Mouse (Mus musculus) MEL (cell line): ENCODE measurements at regions not wholly inside any gene's neighbourhood (a gene's known extent, or its start where the extent isn't known, plus 50 kb on each side); places are given as distances from the start of the nearest gene placed in this dataset.

ENCODE experiments used
- DNase-seq: peaks from one replicate; pipeline ENCODE4 v3.0.0; 2011; ENCODE audit warnings: low read depth, low spot score
- H3K27ac ChIP-seq: 2 replicates; pipeline ENCODE4 v1.5.1; 2012; ENCODE audit warnings: low read depth, mild to moderate bottlenecking, control low read depth, low read length, moderate library complexity; ENCODE audit not compliant: control insufficient read depth
- H3K27me3 ChIP-seq, 2 experiments: fragments of 150-350 bp in 1 of 2; sonication (generic) in 1 of 2; 2 replicates each; pipeline ENCODE4 v1.6.1; 2012; ENCODE audit warnings: low read length in 2 of 2, mild to moderate bottlenecking in 2 of 2, improper control_type of control experiment in 1 of 2, moderate library complexity in 1 of 2; ENCODE audit not compliant: insufficient read depth in 2 of 2, control insufficient read depth in 1 of 2
- H3K36me3 ChIP-seq, 2 experiments: 2 replicates each; pipeline ENCODE4 v1.6.1; 2012 to 2014; ENCODE audit warnings: low read length in 2 of 2, improper control_type of control experiment in 1 of 2, inconsistent platforms in 1 of 2, mild to moderate bottlenecking in 1 of 2; ENCODE audit not compliant: insufficient read depth in 2 of 2, control insufficient read depth in 1 of 2
- H3K4me1 ChIP-seq, 2 experiments: fragments of 150-350 bp in 1 of 2; sonication (generic) in 1 of 2; 2 replicates each; pipeline ENCODE4 v1.6.1; 2012; ENCODE audit warnings: low read length in 2 of 2, improper control_type of control experiment in 1 of 2, mild to moderate bottlenecking in 1 of 2; ENCODE audit not compliant: insufficient read depth in 2 of 2, control insufficient read depth in 1 of 2
- H3K4me3 ChIP-seq, 2 experiments: fragments of 150-350 bp in 1 of 2; sonication (generic) in 1 of 2; 2 replicates each; pipeline ENCODE4 v1.5.1; 2012; ENCODE audit warnings: low read depth in 2 of 2, low read length in 2 of 2, mild to moderate bottlenecking in 2 of 2, moderate library complexity in 2 of 2, control low read depth in 1 of 2, improper control_type of control experiment in 1 of 2; ENCODE audit not compliant: control insufficient read depth in 1 of 2, insufficient read depth in 1 of 2
- H3K79me2 ChIP-seq: 2 replicates; pipeline ENCODE4 v1.6.1; 2012; ENCODE audit warnings: mild to moderate bottlenecking, low read length, moderate library complexity; ENCODE audit not compliant: control insufficient read depth, poor library complexity, insufficient read depth
- H3K9ac ChIP-seq: 2 replicates; pipeline ENCODE4 v1.6.1; 2012; ENCODE audit warnings: low read depth, mild to moderate bottlenecking, control low read depth, low read length, moderate library complexity; ENCODE audit not compliant: control insufficient read depth, poor library complexity, severe bottlenecking
- H3K9me3 ChIP-seq: fragments of 150-350 bp; sonication (generic); replicated peaks from 2 replicates; pipeline ENCODE4 v1.6.1; 2012; ENCODE audit warnings: mild to moderate bottlenecking, low read length, improper control_type of control experiment, moderate library complexity; ENCODE audit not compliant: insufficient read depth
- BHLHE40 ChIP-seq: IDR thresholded peaks from 2 replicates; pipeline ENCODE4 v1.6.1; 2012; ENCODE audit warnings: low read depth, mild to moderate bottlenecking, inconsistent platforms, low read length, improper control_type of control experiment, borderline replicate concordance
- CHD2 ChIP-seq: IDR thresholded peaks from 2 replicates; pipeline ENCODE4 v1.6.1; 2011; ENCODE audit warnings: low read length, improper control_type of control experiment
- EP300 ChIP-seq, 2 experiments: IDR thresholded peaks; 2 replicates each; pipeline ENCODE4 v1.6.1; 2011; ENCODE audit warnings: improper control_type of control experiment in 2 of 2, low read length in 2 of 2, low read depth in 1 of 2, mild to moderate bottlenecking in 1 of 2
- ETS1 ChIP-seq: IDR thresholded peaks from 2 replicates; pipeline ENCODE4 v1.6.1; 2012; ENCODE audit warnings: low read depth, mild to moderate bottlenecking, inconsistent platforms, low read length, improper control_type of control experiment, moderate library complexity
- GABPA ChIP-seq: IDR thresholded peaks from 2 replicates; pipeline ENCODE4 v1.6.1; 2012; ENCODE audit warnings: low read depth, mild to moderate bottlenecking, inconsistent platforms, low read length, improper control_type of control experiment, moderate library complexity
- HCFC1 ChIP-seq: IDR thresholded peaks from 2 replicates; pipeline ENCODE4 v1.6.1; 2012; ENCODE audit warnings: low read depth, mild to moderate bottlenecking, inconsistent platforms, low read length, improper control_type of control experiment, moderate library complexity
- JUND ChIP-seq: IDR thresholded peaks from 2 replicates; pipeline ENCODE4 v1.6.1; 2011; ENCODE audit warnings: low read depth, mild to moderate bottlenecking, improper control_type of control experiment, low read length
- MAFK ChIP-seq: IDR thresholded peaks from 2 replicates; pipeline ENCODE4 v1.6.1; 2011; ENCODE audit warnings: low read depth, mild to moderate bottlenecking, low read length, improper control_type of control experiment, borderline replicate concordance
- MAX ChIP-seq: IDR thresholded peaks from 2 replicates; pipeline ENCODE4 v1.6.1; 2011; ENCODE audit warnings: low read length, improper control_type of control experiment
- MAZ ChIP-seq: IDR thresholded peaks from 2 replicates; pipeline ENCODE4 v1.6.1; 2012; ENCODE audit warnings: low read depth, mild to moderate bottlenecking, inconsistent platforms, low read length, improper control_type of control experiment
- MYB ChIP-seq: IDR thresholded peaks from 2 replicates; pipeline ENCODE4 v1.6.1; 2011; ENCODE audit warnings: mild to moderate bottlenecking, low read depth, low read length, improper control_type of control experiment
- MYC ChIP-seq: IDR thresholded peaks from 2 replicates; pipeline ENCODE4 v1.6.1; 2011; ENCODE audit warnings: low read depth, mild to moderate bottlenecking, low read length, improper control_type of control experiment, moderate library complexity
- NELFE ChIP-seq: IDR thresholded peaks from 2 replicates; pipeline ENCODE4 v1.6.1; 2011; ENCODE audit warnings: low read depth, low read length, improper control_type of control experiment
- NRF1 ChIP-seq: IDR thresholded peaks from 2 replicates; pipeline ENCODE4 v1.6.1; 2014; ENCODE audit warnings: low read depth, mild to moderate bottlenecking, inconsistent platforms, low read length, improper control_type of control experiment, moderate library complexity; ENCODE audit not compliant: poor library complexity, insufficient read depth, severe bottlenecking
- POLR2AphosphoS2 ChIP-seq: IDR thresholded peaks from 2 replicates; pipeline ENCODE4 v1.6.1; 2011; ENCODE audit warnings: low read length, improper control_type of control experiment
- RAD21 ChIP-seq: IDR thresholded peaks from 2 replicates; pipeline ENCODE4 v1.6.1; 2011; ENCODE audit warnings: mild to moderate bottlenecking, low read depth, low read length, improper control_type of control experiment
- RCOR1 ChIP-seq: IDR thresholded peaks from 2 replicates; pipeline ENCODE4 v1.6.1; 2012; ENCODE audit warnings: low read depth, mild to moderate bottlenecking, inconsistent platforms, low read length, improper control_type of control experiment
- SIN3A ChIP-seq: IDR thresholded peaks from 2 replicates; pipeline ENCODE4 v1.6.1; 2012; ENCODE audit warnings: low read length, improper control_type of control experiment, inconsistent platforms
- SMC3 ChIP-seq: IDR thresholded peaks from 2 replicates; pipeline ENCODE4 v1.6.1; 2011; ENCODE audit warnings: low read depth, low read length, improper control_type of control experiment
- TAL1 ChIP-seq: IDR thresholded peaks from 2 replicates; pipeline ENCODE4 v1.6.1; 2012; ENCODE audit warnings: mild to moderate bottlenecking, inconsistent platforms, low read length, moderate library complexity, mixed read lengths
- TCF12 ChIP-seq: IDR thresholded peaks from 2 replicates; pipeline ENCODE4 v1.6.1; 2014; ENCODE audit warnings: low read depth, mild to moderate bottlenecking, inconsistent platforms, low read length, improper control_type of control experiment, moderate library complexity
- USF1 ChIP-seq: IDR thresholded peaks from 2 replicates; pipeline ENCODE4 v1.6.1; 2014; ENCODE audit warnings: low read depth, mild to moderate bottlenecking, inconsistent platforms, low read length, improper control_type of control experiment, moderate library complexity
- USF2 ChIP-seq, 2 experiments: IDR thresholded peaks; 2 replicates each; pipeline ENCODE4 v1.6.1; 2011 to 2012; ENCODE audit warnings: improper control_type of control experiment in 2 of 2, low read length in 2 of 2, borderline replicate concordance in 1 of 2, inconsistent platforms in 1 of 2, low read depth in 1 of 2, mild to moderate bottlenecking in 1 of 2; ENCODE audit not compliant: insufficient read depth in 1 of 2
- ZMIZ1 ChIP-seq: IDR thresholded peaks from 2 replicates; pipeline ENCODE4 v1.6.1; 2012; ENCODE audit warnings: low read depth, mild to moderate bottlenecking, inconsistent platforms, low read length, improper control_type of control experiment, moderate library complexity
- ZNF384 ChIP-seq: IDR thresholded peaks from 2 replicates; pipeline ENCODE4 v1.6.1; 2012; ENCODE audit warnings: low read depth, mild to moderate bottlenecking, inconsistent platforms, low read length, improper control_type of control experiment

GRCm38 (mm10) chr17:9296371-9296770 lies 125.5 kb upstream of the Gm17728 start:
- Histone ChIP-seq H3K79me2 (no peaks in the 10 kb centered on the region), H3K4me3 (no peak overlapping the region), H3K36me3 (no peaks in the 10 kb centered on the region), H3K27me3 (no peaks in the 10 kb centered on the region), H3K9me3 (no peaks in the 10 kb centered on the region), H3K27ac (no peak overlapping the region), H3K9ac (no peak overlapping the region), H3K4me1 (no peaks in the 10 kb centered on the region)
- no peak for TF ChIP-seq MAX
- TF ChIP-seq TCF12, result no peak
- no peak for TF ChIP-seq MAFK
- no peak for TF ChIP-seq MYC
- no peak for TF ChIP-seq JUND
- no peak for TF ChIP-seq TAL1
- no peak for TF ChIP-seq POLR2AphosphoS2
- no peak for TF ChIP-seq ZNF384
- no peak for DNase-seq

DNA sequence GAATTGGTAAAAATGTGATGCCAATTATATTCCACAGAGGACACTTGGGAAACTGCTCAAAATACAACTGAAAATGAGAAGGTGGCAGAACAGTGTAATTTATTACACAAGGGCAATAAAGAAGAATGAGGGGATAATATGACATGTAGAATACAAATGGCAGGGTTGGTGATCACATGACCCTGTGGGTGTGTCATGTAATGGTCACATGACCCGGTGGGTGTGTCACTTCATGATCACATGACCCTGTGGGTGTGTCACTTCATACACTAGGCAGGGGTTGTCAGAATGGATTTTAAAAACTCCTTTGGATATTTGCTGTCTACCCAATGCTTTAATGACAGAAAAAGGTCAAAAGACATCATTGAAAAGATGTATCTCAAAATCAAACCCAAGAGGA lies 123.6 kb upstream of the Gm17728 start:
- no peak for TF ChIP-seq BHLHE40
- peak; percentile 43; the same call in 1 of the 2 replicates for TF ChIP-seq USF1
- H3K9me3 ChIP-seq, result no peaks in the 10 kb centered on the region
- no peak for DNase-seq
- no peak overlapping the region for H3K4me3 ChIP-seq
- H3K27ac ChIP-seq, result no peak overlapping the region
- H3K9ac ChIP-seq, result no peak overlapping the region
- H3K79me2 ChIP-seq, result no peaks in the 10 kb centered on the region
- no peaks in the 10 kb centered on the region for H3K4me1 ChIP-seq
- H3K36me3 ChIP-seq, result no peaks in the 10 kb centered on the region
- H3K27me3 ChIP-seq, result no peaks in the 10 kb centered on the region

- no peak for DNase-seq
- H3K9ac ChIP-seq, result no peak overlapping the region
- H3K9me3 ChIP-seq, result no peaks in the 10 kb centered on the region
- no peak for TF ChIP-seq ETS1
- TF ChIP-seq RCOR1, result no peak
- no peak for TF ChIP-seq MYC
- TF ChIP-seq USF2 (IDR thresholded peaks at IDR 0.05; ENCODE audit: borderline replicate concordance in 1 of 2, insufficient read depth in 1 of 2, low read depth in 1 of 2, low read length in 2 of 2), result no peak
- no peak for TF ChIP-seq MAZ
- no peak for TF ChIP-seq TAL1
- no peak for TF ChIP-seq SMC3
- TF ChIP-seq NRF1, result no peak
- TF ChIP-seq SIN3A, result no peak
- TF ChIP-seq USF1, result no peak
- TF ChIP-seq NELFE, result no peak
- TF ChIP-seq POLR2AphosphoS2, result no peak
- TF ChIP-seq GABPA, result no peak
- no peak for TF ChIP-seq EP300 (IDR thresholded peaks at IDR 0.05; ENCODE audit: low read depth in 1 of 2, low read length in 2 of 2)
- no peak for TF ChIP-seq CHD2
- TF ChIP-seq RAD21, result no peak
- no peak for TF ChIP-seq ZMIZ1
- TF ChIP-seq MAFK, result no peak
- no peak for TF ChIP-seq HCFC1
- TF ChIP-seq MYB, result no peak
- no peak overlapping the region for H3K27ac ChIP-seq
- no peaks in the 10 kb centered on the region for H3K79me2 ChIP-seq
- no peaks in the 10 kb centered on the region for H3K36me3 ChIP-seq
- no peaks in the 10 kb centered on the region for H3K27me3 ChIP-seq
- H3K4me3 ChIP-seq, result no peak overlapping the region
- H3K4me1 ChIP-seq, result no peaks in the 10 kb centered on the region
Observed at GRCm38 (mm10) chr17:9301101-9301501, 120.8 kb upstream of the Gm17728 start.
